Mouse (Mus musculus): ENCODE results near the gene Klf5.

Gene Klf5

DNA sequence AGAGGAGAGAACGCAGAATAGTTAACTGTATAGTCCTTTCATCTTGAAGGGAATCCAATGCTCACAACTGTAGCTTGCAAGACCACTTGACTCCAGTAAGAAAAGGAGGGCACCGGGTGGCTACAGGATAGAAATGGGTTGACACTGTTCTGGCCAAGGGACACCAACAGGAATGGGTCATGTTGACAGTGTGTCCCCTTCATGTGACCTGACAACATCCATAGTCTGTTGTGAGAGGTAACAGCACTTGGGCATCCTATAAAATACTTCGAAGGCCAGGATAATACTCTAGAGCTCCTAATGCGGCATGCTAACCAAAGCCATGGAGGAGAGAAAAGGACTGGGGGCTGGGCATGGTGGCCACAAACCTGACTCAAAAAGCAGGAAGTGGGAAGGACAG is 17.8 kb downstream of the Klf5 start:
- peaks cover 86% of the 10 kb centered on the region for H3K4me1 ChIP-seq (replicated peaks; ENCODE audit: low read depth, low read length)
- no peaks in the 10 kb centered on the region for H3K9me3 ChIP-seq (ENCODE audit: low read length)
- H3K4me3 ChIP-seq (replicated peaks; ENCODE audit: low read length): no peak overlapping the region
- H3K36me3 ChIP-seq (ENCODE audit: insufficient read depth, low read length): peaks cover 48% of the 10 kb centered on the region
- no peaks in the 10 kb centered on the region for H3K27me3 ChIP-seq (ENCODE audit: insufficient read depth, low read length)
- TF ChIP-seq NANOG (IDR thresholded peaks at IDR 0.05; ENCODE audit: borderline replicate concordance, low read length): no peak
- no peak for TF ChIP-seq CTCF (conservative IDR thresholded peaks at IDR 0.05; ENCODE audit: low read length)
- no peak for TF ChIP-seq POU5F1 (IDR thresholded peaks at IDR 0.05; ENCODE audit: borderline replicate concordance, low read length)

GRCm38 (mm10) chr14:99320736-99321135 is 22.2 kb downstream of the Klf5 start:
- peaks cover 90% of the 10 kb centered on the region for H3K4me1 ChIP-seq (replicated peaks; ENCODE audit: low read depth, low read length)
- no peaks in the 10 kb centered on the region for H3K27me3 ChIP-seq (ENCODE audit: insufficient read depth, low read length)
- peaks cover 5% of the 10 kb centered on the region; the same call in 1 of the 2 replicates for H3K36me3 ChIP-seq (ENCODE audit: insufficient read depth, low read length)
- H3K9me3 ChIP-seq (ENCODE audit: low read length): no peaks in the 10 kb centered on the region
- peak overlapping the region; percentile 29; the same call in 1 of the 2 replicates for H3K4me3 ChIP-seq (replicated peaks; ENCODE audit: low read length)
- TF ChIP-seq CTCF (conservative IDR thresholded peaks at IDR 0.05; ENCODE audit: low read length): no peak
- no peak for TF ChIP-seq NANOG (IDR thresholded peaks at IDR 0.05; ENCODE audit: borderline replicate concordance, low read length)
- no peak for TF ChIP-seq POU5F1 (IDR thresholded peaks at IDR 0.05; ENCODE audit: borderline replicate concordance, low read length)

GRCm38 (mm10) chr14:99323376-99323775 is 24.9 kb downstream of the Klf5 start:
- H3K36me3 ChIP-seq (ENCODE audit: insufficient read depth, low read length): no peaks in the 10 kb centered on the region; the same call in 1 of the 2 replicates
- no peak for TF ChIP-seq CTCF (conservative IDR thresholded peaks at IDR 0.05; ENCODE audit: low read length)
- TF ChIP-seq POU5F1 (IDR thresholded peaks at IDR 0.05; ENCODE audit: borderline replicate concordance, low read length): no peak
- TF ChIP-seq NANOG (IDR thresholded peaks at IDR 0.05; ENCODE audit: borderline replicate concordance, low read length): no peak

DNA sequence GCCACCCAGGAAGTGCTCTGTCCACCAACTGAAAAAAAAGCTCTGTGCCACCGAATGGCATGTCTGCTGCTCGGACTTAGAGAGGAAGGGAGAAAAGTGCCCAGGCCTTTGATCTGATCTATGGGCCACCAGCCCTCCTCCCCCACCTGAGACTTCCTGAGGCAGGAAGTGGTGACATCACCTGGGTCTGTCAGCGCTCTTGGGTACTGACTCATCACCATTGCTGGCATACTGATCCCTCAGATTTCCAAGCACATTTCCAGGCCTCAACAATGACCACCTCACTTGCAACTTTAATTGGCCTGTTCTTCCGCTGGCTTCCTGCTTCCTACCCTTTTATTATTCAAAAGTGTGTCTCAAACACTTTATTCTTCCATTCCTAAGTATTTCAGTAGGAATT is 26.0 kb downstream of the Klf5 start:
- TF ChIP-seq POU5F1 (IDR thresholded peaks at IDR 0.05; ENCODE audit: borderline replicate concordance, low read length) (no peak), NANOG (IDR thresholded peaks at IDR 0.05; ENCODE audit: borderline replicate concordance, low read length) (peak; percentile 77), CTCF (conservative IDR thresholded peaks at IDR 0.05; ENCODE audit: low read length) (no peak)
- H3K4me1 ChIP-seq (replicated peaks; ENCODE audit: low read depth, low read length): peaks cover 96% of the 10 kb centered on the region
- H3K27me3 ChIP-seq (ENCODE audit: insufficient read depth, low read length): no peaks in the 10 kb centered on the region
- H3K4me3 ChIP-seq (replicated peaks; ENCODE audit: low read length): peak overlapping the region; percentile 18; the same call in 1 of the 2 replicates
- H3K9me3 ChIP-seq (ENCODE audit: low read length): no peaks in the 10 kb centered on the region; the same call in 1 of the 2 replicates
- peaks cover under 1% of the 10 kb centered on the region; the same call in 1 of the 2 replicates for H3K36me3 ChIP-seq (ENCODE audit: insufficient read depth, low read length)

More at GRCm38 (mm10) chr14:99323376-99323775, 24.9 kb downstream of the Klf5 start:
- Histone ChIP-seq H3K4me3 (replicated peaks; ENCODE audit: low read length) (no peak overlapping the region), H3K9me3 (ENCODE audit: low read length) (no peaks in the 10 kb centered on the region), H3K27me3 (ENCODE audit: insufficient read depth, low read length) (no peaks in the 10 kb centered on the region), H3K4me1 (replicated peaks; ENCODE audit: low read depth, low read length) (peaks cover 95% of the 10 kb centered on the region)

DNA sequence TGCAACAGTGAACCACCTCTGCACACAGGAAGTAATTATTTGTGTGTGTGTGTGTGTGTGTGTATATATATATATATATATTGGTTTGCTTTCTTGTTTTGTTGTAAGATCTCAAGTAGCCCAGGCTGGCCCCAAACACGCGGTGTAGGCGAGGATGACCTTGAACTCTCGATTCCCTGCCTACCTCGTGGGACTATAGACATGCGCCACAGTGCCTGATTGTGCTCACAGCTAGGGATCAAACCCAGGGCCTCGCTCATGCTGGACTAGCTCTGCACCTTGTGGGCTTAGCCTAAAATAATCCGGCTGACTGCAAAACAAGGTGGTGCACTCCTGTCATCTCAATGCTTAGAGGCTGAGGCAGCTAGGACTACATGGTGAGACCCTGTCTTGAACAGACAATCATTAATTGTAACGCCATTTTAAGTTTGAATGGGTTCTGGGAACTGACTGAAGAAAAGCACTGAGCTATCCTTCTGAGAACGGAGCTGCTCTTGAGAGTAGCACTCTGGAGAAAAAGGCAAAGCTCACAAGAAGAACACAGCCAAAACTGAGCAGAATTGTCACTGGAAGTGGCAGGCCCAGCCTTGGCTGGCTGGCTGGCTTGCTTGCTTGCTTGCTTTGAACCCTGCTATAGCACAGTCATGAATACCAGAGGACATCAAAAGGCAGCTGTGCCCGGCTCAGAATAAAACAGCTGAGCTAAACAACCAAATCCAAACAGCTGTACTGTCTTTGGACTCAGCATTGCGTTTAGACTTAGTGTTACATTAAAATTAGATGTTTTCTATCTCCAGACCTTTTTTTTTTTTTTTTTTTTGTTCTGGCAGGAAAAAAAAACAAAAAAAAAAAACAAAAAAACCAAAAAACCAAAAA is 27.3 kb downstream of the Klf5 start:
- peaks cover 7% of the 10 kb centered on the region; the same call in 1 of the 2 replicates for H3K9me3 ChIP-seq (ENCODE audit: low read length)
- peak; percentile 40; the same call in 1 of the 2 replicates for TF ChIP-seq NANOG (IDR thresholded peaks at IDR 0.05; ENCODE audit: borderline replicate concordance, low read length)
- TF ChIP-seq POU5F1 (IDR thresholded peaks at IDR 0.05; ENCODE audit: borderline replicate concordance, low read length): no peak
- no peaks in the 10 kb centered on the region for H3K27me3 ChIP-seq (ENCODE audit: insufficient read depth, low read length)
- peaks cover 94% of the 10 kb centered on the region for H3K4me1 ChIP-seq (replicated peaks; ENCODE audit: low read depth, low read length)
- no peak overlapping the region for H3K4me3 ChIP-seq (replicated peaks; ENCODE audit: low read length)
- peaks cover 7% of the 10 kb centered on the region for H3K36me3 ChIP-seq (ENCODE audit: insufficient read depth, low read length)

- Histone ChIP-seq H3K36me3 (ENCODE audit: insufficient read depth, low read length) (peaks cover 6% of the 10 kb centered on the region), H3K27me3 (ENCODE audit: insufficient read depth, low read length) (no peaks in the 10 kb centered on the region), H3K9me3 (ENCODE audit: low read length) (no peaks in the 10 kb centered on the region), H3K4me1 (replicated peaks; ENCODE audit: low read depth, low read length) (peaks cover 81% of the 10 kb centered on the region), H3K4me3 (replicated peaks; ENCODE audit: low read length) (no peak overlapping the region)
- TF ChIP-seq POU5F1 (IDR thresholded peaks at IDR 0.05; ENCODE audit: borderline replicate concordance, low read length): no peak
- TF ChIP-seq NANOG (IDR thresholded peaks at IDR 0.05; ENCODE audit: borderline replicate concordance, low read length): no peak
- no peak for TF ChIP-seq CTCF (conservative IDR thresholded peaks at IDR 0.05; ENCODE audit: low read length)
These were observed 38.1 kb downstream of the Klf5 start for GRCm38 (mm10) chr14:99336598-99336997.

- Histone ChIP-seq H3K4me3 (replicated peaks; ENCODE audit: low read length) (peak overlapping the region; percentile 17), H3K36me3 (ENCODE audit: insufficient read depth, low read length) (peaks cover 19% of the 10 kb centered on the region), H3K4me1 (replicated peaks; ENCODE audit: low read depth, low read length) (peaks cover 77% of the 10 kb centered on the region), H3K9me3 (ENCODE audit: low read length) (peaks cover 10% of the 10 kb centered on the region), H3K27me3 (ENCODE audit: insufficient read depth, low read length) (no peaks in the 10 kb centered on the region)
- TF ChIP-seq CTCF (conservative IDR thresholded peaks at IDR 0.05; ENCODE audit: low read length) (no peak), NANOG (IDR thresholded peaks at IDR 0.05; ENCODE audit: borderline replicate concordance, low read length) (no peak), POU5F1 (IDR thresholded peaks at IDR 0.05; ENCODE audit: borderline replicate concordance, low read length) (no peak)
These were observed 40.5 kb downstream of the Klf5 start for GRCm38 (mm10) chr14:99339021-99339420.

DNA sequence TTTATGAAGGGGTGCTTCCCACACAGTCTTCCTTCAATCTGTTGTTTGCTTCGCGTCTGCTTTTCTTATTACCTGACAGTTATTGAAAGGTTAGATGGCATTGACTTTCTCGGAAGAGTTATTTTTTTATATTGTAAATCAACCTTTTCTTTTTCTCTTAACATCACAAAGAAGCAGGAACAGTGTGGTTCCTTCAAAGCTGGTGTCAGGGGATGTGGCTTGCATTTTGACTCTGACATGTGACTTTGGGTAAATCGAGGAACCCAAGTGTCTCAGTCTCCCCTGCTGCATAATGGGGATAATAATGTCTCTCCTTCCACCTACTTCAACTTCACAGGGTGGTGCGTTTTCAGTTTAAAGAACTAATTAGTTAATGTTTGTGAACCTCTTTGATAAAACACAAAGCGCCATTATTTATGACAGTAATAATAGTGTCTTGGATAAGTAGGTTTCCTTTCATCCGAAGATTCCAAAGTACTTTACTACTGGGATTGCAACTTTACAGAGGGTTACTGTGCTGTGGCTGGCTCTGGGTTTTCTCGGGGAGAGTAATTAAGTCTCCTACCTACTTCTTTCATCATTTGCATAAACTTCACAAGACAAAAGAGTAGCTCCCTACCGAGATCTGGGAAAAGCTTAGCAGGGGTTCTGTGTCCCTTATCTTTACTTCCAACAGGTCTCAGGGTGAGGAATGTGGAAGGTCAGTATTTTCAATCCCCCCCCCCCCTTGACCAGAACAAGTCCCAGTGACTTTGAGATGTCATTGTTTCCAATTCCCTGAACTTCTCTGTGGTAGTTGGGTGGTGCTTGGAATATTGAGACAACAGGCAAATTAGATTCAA is 41.4 kb downstream of the Klf5 start:
- Histone ChIP-seq H3K9me3 (ENCODE audit: low read length) (peaks cover 18% of the 10 kb centered on the region), H3K36me3 (ENCODE audit: insufficient read depth, low read length) (peaks cover 28% of the 10 kb centered on the region), H3K4me1 (replicated peaks; ENCODE audit: low read depth, low read length) (peaks cover 69% of the 10 kb centered on the region), H3K4me3 (replicated peaks; ENCODE audit: low read length) (peak overlapping the region; percentile 35; the same call in 1 of the 2 replicates), H3K27me3 (ENCODE audit: insufficient read depth, low read length) (no peaks in the 10 kb centered on the region)
- TF ChIP-seq NANOG (IDR thresholded peaks at IDR 0.05; ENCODE audit: borderline replicate concordance, low read length) (peak; percentile 48), POU5F1 (IDR thresholded peaks at IDR 0.05; ENCODE audit: borderline replicate concordance, low read length) (peak; percentile 55; the same call in 1 of the 2 replicates), CTCF (conservative IDR thresholded peaks at IDR 0.05; ENCODE audit: low read length) (no peak)

Measured in E14TG2a.4 (cell line).